Mouse (Mus musculus): Measurements from ENCODE around the gene Nostrin.

Gene Nostrin

DNA sequence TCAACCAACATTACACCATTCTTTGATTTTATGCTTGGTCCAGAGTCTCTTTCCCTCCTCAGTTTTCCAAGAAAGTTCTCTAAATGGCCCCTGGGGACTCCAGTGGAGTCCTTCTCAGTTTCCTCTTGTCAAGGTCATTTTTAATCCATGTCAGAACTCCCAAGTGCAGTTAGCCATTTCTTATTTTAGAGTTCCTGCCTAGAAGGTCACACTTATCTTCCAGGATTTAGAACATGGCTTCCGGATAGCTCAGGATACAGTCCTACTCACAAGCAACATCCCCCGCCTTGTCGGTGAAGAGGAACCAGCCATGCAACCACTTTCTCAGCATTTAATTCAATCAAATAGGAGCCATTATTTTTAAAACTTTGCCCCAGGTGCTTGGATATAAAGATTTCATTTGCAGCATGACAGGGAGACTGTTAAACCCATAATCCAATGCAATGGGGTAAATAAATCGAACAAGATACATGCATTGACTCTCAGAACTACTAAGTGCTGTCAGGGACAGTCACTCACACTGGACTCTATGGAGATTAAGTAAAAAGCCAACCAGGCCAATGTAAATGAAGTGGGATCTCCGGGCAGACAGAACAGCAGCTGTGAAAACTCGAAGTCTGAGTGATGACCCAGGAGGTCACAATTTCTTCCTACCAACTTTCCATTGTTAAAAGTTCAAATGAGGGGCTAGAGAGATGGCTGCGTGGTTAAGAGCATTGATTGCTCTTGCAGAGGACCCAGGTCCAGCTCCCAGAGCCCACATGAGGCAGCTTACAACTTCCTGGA, 6.0 kb upstream of the Nostrin start:
- no peak for DNase-seq (ENCODE audit: low spot score in 2 of 2)

DNA sequence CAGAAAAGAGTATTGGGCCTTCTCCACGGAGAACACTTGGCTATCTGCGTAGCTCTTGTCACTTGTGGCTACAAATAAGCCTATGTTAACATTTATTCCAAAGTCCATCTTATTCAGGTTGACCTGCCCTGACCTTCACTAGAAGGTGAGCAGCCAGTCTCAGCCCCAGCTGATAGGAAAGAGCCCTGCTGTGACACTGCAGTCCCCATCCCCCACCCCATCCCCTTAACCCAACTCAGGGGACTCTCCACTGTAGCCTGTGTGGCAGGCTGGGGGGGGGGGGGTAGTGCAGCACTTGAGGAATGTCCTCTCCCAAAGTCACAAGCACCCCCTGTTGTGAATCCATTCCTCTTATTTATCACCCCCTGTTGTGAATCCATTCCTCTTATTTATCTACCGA, 3.6 kb upstream of the Nostrin start:
- no peak for DNase-seq (ENCODE audit: low spot score in 2 of 2)

DNA sequence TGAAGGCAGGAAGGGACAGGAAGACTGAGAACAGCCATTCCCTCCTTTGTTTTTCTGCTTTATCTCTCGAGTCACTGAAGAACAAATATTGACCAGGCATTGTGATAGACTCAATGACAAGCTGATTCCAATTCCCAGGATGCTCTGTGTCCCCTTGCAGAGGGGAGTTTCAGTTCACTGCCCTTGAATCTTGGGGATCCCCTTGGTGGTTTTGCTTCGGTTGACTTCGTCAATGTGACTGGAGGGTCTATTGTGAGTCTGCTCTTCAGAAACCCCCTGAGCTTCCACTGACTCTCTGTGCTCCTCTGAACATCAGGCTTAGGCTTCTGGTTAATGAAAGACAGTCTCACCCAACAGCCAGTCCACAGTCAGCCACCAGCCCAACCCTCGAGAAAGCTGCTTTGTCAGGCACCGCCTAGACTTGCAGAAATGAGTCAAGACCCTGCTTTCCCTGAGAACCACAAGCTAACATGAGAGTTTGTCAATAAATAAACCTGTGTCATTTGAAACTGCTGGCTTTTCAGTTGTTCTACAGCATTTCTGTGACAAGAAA, 3.0 kb upstream of the Nostrin start:
- DNase-seq (ENCODE audit: low spot score in 2 of 2): no peak

DNA sequence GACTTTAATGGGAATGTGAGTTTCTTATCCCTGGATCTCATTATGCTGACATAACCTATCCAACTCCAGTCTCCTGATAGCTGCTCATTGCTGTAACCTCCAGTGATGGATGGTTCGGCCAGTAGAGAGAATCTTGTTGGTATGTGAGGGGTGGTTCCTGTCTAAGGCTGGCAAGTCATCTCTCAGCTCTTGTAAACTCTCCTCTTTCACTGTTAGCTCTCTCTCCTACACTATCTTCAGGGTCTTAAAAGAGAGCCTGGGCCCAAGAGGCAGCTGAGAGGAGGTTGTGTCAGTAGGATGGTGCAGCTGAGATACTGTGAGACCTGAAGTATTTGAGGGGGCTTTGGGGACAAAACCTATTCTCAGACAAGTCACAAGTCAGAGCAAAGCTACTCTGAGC, 1.4 kb upstream of the Nostrin start:
- no peak for DNase-seq (ENCODE audit: low spot score in 2 of 2)

DNA sequence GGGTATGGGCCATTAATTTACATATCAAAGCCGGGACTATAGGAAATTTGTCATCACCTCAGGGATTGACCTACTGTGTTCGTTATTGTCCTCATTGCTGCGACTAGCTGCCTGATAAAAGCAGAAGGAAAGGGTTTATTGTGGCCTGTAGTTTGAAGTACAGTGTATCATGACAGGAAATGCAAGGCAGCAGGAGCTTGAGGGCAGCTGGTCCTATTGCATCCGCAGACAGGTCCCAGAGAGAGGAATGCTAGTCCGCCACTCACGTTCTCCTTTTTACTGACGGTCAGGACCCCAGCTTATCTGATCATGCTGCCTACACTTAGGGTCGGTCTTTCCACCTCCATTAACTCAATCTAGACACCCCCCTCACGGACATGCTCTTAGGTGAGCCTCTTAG, 663 bp upstream of the Nostrin start:
- DNase-seq (ENCODE audit: low spot score in 2 of 2): no peak

DNA sequence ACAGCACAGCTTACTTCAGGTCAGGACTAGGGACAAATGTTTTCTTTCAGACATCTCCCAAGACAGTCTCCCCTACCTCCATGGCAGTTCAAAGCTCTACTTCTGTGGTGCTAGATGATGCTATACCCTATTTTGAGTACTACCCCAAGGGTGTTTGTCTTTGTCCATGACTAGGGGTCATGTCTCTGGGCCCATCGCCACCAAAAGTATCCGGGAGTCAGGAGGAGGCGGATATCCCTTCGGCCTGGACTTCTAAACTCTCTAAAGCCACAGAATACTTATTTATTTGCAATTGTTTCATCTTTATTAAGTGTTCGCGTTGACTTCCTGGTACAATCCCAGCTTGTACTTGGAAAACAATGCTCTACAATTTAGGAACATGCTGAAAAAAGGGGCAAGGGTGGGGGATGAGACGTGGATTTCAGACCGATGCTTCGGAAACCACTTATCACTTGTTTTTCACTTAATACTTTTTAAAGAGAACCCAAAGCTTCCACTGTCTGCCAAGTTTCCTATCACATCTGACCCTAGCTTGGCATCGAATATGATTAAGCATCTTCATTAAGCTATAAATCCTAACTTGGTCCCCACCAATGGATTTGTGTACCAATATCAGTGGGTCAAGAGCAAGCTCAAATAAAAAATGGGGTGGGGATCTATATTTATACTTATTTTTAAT, 1.9 kb downstream of the Nostrin start:
- no peak for DNase-seq (ENCODE audit: low spot score in 2 of 2)

DNA sequence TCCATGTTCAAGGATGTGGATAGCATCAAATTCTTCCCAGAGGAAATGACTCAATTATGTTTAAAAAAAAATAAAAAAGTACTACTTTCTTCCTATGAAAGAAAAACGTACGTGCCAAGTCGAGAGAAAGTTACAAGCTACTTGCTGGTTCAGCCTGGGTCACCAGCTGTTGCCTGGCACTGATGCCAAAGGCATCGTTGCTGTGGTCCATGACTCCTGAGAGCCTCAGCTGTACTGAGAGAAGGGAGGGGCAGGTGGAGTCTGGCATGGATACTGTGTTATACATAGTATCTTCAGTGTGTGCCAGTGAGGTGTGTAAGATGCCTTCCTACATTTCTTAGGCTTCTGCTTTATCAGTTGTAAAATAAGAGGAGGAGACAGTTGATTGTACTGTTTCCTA, 3.2 kb downstream of the Nostrin start:
- no peak for DNase-seq (ENCODE audit: low spot score in 2 of 2)

DNA sequence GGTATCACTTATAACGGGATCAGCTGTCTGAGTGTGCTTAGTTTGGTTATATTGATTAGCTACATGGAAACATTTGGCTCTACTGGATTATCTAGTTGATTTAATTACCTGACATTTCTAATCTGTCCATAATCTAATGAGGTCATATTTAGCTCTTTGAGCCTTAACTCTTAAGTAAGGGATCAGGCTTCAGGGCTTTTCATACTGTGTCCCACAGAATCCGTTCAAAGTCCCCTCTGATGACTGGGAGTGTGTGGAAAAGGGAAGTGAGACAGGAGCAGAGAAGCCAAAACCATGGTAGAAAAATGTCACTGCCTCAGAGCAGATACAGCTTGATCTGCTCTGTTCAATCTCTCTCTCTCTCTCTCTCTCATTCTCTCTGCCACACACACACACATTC, 4.6 kb downstream of the Nostrin start:
- no peak for DNase-seq (ENCODE audit: low spot score in 2 of 2)

DNA sequence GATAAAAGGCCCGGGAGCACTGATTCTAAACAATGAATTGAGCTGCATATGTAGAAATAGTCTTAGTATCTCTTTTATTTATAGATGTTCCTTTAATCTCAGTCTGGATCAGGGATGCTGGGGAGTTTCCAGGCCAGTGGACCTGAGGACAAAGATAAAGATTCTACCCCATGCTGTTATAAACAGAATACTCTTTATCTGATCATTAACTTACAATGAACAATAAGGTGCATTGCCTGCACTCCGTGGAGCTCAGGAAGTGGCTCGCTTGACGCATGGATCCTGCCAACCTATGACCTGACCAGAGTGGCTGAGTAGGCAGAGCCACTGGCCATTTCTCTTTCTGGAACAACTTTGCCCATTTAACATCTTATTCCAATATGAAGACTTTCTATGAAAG, 5.2 kb downstream of the Nostrin start:
- DNase-seq (ENCODE audit: low spot score in 2 of 2): no peak

DNA sequence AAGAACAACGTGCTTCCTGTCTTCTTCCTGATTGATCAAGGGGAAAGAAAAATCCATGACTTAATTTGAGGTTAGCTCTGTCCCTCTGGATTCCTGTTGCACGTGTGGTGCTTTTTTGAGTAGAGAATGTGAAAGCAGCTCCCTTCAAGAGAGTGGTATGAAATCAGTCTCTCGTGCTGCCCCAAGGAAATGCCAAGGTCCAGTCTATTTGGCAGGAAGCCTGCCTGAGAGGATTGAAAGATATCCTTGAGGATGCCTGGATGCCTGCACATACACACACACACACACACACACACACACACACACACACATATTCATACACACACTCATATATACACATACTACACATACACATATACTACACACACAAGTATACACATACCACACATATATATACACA, 13.1 kb downstream of the Nostrin start:
- no peak for DNase-seq (ENCODE audit: low spot score in 2 of 2)

DNA sequence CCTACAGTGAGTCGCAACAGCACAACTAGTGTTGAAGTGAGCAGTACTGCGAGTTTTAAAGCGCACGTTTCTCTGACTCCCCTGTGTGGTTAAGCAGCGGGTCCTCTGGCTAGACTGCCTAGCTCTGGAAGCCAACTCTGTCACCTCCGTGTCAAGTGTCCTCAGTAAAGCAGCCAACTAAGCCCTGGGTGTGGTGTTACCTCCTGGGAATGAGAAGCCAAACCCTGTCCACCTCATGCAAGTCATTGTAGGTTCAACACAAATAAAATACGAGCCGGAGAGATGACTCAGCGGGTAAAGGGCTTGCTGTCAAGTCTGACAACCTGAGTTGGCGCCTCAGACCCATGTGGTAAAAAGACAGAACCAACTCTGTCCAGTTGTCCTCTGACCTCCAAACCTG, 13.6 kb downstream of the Nostrin start:
- no peak for DNase-seq (ENCODE audit: low spot score in 2 of 2)

DNA sequence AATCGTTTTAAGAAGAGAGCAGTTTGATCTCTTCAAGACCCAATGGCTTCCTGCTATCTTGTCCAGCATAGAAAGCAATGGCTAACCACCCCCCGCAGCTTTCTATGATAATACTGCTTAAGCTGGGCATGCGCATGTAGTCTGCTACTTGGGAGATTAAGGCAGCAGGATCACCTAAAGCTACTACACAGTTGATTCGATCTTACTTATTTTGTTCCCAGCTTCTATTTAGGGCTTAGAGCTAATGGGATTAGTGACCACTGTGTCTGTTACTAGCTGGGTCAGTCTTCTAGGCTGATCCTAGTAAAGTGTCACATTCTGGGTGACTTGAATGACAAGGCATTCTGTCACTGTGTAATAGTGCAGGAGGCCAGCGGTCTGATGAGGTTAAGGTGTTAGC, 15.2 kb downstream of the Nostrin start:
- no peak for DNase-seq (ENCODE audit: low spot score in 2 of 2)

DNA sequence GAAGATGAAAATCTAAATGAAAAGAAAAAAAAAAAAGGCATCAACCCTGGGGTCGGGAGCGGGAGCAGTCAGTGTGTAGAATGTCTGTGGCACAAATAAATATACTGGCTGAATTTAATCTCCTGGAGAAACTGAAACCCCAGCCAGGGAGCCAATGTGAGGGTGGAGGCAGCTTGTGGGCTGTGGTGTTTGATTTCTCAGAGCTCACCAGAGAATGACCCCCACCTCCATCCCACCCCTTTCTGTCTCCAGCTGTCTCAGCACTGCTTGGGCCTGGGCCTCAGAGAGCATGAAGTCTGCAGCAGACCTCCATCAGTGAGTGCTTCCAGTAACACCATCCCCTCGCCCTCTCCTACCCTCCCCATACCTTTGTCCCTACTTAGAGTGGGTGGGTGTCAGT, 20.3 kb downstream of the Nostrin start:
- DNase-seq (ENCODE audit: low spot score in 2 of 2): no peak

DNA sequence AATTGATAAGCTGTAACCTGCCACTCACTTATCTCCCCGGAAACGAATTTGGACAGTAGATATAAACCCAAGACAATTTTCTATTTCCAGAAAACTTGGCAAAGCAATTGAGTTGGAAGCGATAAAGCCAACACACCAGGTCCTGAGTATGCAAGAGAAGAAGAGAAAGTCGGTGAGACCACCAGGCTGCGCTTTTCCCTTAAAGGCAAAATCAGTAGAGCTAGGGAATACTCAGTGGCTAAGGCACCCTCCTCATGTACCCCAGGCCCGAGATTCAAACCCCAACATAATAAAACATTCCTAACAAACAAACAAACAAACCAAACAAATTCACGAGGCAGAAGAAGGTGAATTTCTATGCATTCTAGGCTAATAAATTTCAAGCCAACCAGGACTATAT, 20.7 kb downstream of the Nostrin start:
- no peak for DNase-seq (ENCODE audit: low spot score in 2 of 2)

DNA sequence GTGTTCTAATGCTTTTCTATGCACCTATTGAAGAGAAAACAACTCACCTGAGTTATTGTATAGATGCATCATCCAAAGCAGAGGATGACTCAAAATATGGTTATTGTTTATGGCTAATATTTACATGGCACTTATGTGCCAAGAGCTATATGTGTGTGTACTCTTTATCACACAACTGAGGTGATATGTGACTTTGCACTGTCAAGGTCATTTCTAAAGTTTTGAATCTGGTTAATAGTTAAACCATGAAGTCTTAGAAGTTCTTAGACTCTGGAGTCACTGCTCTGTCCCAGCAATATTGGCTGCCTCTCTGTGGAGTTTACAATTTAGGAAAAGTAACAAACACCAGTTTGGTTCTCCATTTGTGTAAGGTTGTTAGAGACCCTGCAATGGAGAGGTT, 23.3 kb downstream of the Nostrin start:
- no peak for DNase-seq (ENCODE audit: low spot score in 2 of 2)

DNA sequence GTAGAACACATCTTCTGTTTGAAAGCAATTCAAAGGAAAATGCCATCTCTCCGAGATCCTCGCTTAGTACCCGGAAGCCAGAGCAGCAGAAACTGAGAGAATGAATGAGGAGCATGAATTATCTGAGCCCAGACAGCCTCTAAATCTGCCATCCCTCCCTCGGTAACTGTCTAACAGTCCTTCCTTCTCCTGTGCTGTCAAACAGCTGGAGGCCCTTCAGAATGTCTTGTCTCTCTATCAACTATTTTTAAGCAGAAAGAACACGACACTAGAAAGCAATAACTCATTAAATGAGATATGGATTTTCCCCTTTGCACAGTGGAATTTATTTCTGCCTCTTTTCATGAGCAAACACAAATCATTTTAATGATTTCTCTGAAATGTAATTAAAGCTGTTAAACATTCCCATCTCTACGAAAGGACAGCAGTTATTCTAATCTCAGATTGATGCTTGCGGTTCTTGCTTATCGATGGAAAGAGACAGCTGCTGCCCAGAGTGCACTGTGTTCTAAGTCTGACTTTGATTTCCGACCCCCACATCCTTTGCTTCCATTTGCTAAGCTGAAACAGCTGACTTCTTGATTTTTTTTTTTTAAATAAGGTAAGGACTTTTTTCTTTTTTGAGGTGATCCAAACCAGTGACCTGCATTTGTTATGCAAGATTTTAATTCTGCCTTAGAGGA, 34.9 kb downstream of the Nostrin start:
- DNase-seq (ENCODE audit: low spot score in 2 of 2): no peak

DNA sequence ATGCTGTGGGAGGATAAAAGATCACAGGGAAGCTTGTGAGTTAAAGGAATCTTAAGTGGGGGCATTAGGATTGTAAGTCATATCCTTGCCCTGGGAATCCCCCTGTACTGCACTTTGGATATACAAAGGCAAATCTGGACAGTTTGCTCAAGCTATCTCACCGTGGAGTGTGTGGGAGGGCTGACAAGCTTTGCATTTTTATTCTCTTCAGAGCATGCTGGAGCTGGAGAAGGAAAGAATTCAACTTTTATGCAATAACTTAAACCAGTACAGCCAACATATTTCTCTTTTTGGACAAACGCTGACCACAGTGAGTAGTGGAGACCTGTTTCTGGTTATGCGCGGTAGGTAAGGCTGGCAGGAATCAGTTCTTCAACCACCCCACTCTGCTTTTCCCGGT, 39.7 kb downstream of the Nostrin start:
- DNase-seq (ENCODE audit: low spot score in 2 of 2): no peak

DNA sequence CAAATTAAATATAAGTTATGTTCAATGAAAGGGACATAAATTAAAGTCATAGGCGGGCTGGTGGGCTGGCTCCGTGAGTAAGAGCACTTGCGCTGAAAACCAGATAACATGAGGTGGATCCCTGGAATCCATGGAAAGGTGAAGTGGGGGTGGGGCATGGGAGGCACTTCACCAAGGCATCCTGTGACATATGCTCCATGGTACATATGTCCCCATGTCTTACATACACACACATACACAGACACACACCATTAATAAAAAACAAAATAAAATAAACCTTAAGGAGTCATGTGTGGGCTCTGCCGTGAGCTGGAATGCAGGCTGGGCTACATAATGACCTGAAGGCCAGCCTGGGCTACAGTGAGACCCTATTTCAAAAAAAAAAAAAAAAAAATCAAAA, 44.1 kb downstream of the Nostrin start:
- no peak for DNase-seq (ENCODE audit: low spot score in 2 of 2)

DNA sequence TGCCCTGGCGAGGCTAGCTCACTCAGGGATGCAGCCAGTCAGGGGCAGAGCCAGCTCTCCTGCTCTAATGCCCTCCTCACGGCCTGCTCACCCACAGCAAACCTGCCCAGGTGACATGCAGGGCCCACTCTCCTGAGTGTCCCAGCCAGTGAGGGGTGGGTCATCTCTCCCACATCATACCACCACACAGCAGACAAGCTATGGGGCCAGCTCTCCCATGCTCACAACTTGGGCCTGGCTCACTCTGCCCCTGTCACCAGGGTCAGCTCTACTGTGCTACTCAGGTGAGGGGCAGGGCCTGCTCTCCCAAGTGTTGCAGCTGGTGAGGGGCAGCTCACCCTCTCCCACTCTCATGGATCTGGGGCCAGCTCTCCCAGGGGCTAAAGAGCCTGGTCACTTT, 52.4 kb downstream of the Nostrin start:
- DNase-seq (ENCODE audit: low spot score in 2 of 2): no peak

DNA sequence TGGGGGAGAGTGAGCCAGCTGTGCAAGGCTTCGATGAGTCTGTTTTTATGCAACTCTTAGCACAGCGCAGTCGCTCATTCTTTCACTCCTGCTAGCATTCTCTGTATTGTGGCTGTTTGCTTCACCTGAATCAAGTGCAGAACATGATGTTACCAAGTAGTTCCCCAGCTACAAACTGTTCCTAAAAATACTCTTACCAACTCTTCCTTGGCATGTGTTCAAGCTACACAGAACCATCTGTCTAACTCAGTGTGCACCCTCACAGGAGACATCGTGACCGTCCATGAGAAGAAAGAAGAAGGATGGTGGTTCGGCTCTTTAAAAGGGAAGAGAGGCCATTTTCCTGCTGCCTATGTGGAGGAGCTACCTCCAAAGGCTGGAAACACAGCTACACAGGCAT, 53.1 kb downstream of the Nostrin start:
- DNase-seq (ENCODE audit: low spot score in 2 of 2): no peak

DNA sequence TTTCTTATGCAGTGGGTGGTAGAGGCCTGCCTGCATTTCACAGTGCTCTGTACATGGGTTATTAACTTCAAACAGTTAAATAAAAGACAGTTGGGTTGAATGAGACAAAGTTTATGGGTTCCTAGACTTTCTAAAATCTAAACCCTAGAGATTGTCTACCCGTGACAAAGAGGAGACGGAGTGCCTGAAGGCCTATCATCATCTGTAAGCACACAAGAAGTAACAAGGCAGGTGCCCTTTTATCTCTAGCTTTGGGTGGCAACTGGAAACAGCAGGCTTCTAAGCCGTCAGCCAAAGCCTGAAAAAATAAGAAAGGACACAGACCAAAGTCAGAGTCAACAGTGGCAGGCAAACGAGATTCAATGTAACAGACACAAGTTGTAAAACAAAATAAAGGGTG, 53.6 kb downstream of the Nostrin start:
- no peak for DNase-seq (ENCODE audit: low spot score in 2 of 2)

DNA sequence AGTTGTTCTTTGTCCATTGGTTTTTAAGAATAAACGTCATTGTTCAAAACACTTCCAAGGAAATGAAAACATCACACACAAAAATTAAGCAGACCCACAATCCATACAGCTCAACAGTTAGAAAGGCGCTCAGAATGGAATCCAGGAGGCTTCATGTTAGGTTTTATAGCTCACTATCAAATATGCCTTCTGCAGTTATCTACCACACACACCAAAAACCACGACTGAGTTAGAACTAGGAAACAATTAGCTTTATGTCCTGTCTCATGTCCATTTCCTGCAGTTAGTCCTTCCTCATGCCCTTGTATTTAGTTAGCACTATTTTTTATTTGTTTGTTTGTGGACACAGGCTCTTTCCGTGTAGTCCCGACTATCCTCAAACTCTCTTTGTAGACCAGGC, 55.5 kb downstream of the Nostrin start:
- no peak for DNase-seq (ENCODE audit: low spot score in 2 of 2)

DNA sequence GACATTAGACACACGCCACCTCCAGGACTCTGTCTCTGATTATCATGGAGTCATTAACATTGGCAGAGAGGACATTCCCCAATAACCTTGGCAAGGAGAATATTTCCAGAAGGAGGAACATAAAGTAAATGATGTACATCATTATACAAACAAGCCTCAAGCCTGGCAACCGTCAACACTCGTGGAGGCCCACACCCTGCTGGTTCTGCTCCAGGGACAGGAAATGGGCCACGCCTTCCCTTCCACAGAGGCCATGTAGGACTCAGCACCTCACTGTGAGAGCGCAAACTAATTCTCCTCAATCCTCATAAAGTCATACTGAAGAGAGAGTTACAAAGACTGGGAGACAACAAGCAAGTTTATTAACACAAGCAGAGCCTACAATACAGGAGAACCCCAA, 58.0 kb downstream of the Nostrin start:
- no peak for DNase-seq (ENCODE audit: low spot score in 2 of 2)
